Mouse (Mus musculus) kidney, postnatal 25 days (tissue): ENCODE measurements around the gene Olfr50.

Experiments
- DNase-seq, 2 experiments: peaks; one replicate each; pipeline ENCODE4 v3.0.0; 2021; ENCODE audit warnings: mixed read lengths in 2 of 2

Gene Olfr50

GRCm38 (mm10) chr2:36790238-36790637 lies at the start of gene Olfr50:
TSS of gene Olfr50 (plus strand) at chr2:36790538.
- DNase-seq = no peak

GRCm38 (mm10) chr2:36783976-36784375 lies 6.4 kb upstream of the Olfr50 start, which contains the start of gene Olfr348:
TSS of gene Olfr348 (plus strand) at chr2:36784276.
- DNase-seq = no peak

DNA sequence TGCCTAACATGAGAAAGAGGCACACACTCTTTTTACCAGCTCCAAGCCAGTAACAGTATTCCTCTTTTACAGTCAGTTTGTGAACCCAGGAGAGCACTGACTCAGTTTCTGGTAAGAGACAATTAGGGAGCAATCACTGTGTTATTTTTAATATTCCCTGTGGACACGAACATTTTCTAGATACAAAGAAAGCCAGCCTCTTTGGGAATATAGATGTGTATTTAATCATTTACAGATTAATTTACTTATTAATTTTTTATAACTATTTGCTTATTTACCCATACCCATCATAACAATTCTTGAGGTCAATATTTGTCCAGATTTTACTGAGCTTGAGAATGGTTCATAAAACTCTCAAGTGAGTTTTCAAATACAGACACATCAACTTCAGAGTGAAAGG lies 26.6 kb downstream of the Olfr50 start, which contains the start of gene Olfr3:
Gene Olfr3 (minus strand): TSS at position 101 of the 400 bp plus-strand sequence.
- DNase-seq = no peak

- no peak for DNase-seq
These were observed 55.7 kb downstream of the Olfr50 start, which contains the start of gene Olfr350 for GRCm38 (mm10) chr2:36846010-36846409. TSS of gene Olfr350 (plus strand) at chr2:36846310.
